Mouse (Mus musculus) mesoderm, embryonic 11.5 days (tissue): ENCODE measurements at regions not wholly inside any gene's neighbourhood (a gene's known extent, or its start where the extent isn't known, plus 50 kb on each side); places are given as distances from the start of the nearest gene placed in this dataset.

Experiments
- DNase-seq: peaks from one replicate; pipeline ENCODE4 v3.0.0-alpha.2; 2012; ENCODE audit warnings: low read depth, low spot score

GRCm38 (mm10) chr8:41648276-41648675 lies 231.4 kb upstream of the Frg1 start:
- DNase-seq: no peak

- peak; percentile 27 for DNase-seq
Observed at GRCm38 (mm10) chr8:41644626-41645025, 227.8 kb upstream of the Frg1 start.

GRCm38 (mm10) chr8:41623841-41624240 lies 207.0 kb upstream of the Frg1 start:
- DNase-seq: no peak

- DNase-seq: no peak
Observed at GRCm38 (mm10) chr8:41600255-41600654, 183.4 kb upstream of the Frg1 start.

- DNase-seq: no peak
Observed at GRCm38 (mm10) chr8:41594446-41594845, 177.6 kb upstream of the Frg1 start.

GRCm38 (mm10) chr8:41593666-41594042 lies 176.8 kb upstream of the Frg1 start:
- no peak for DNase-seq

- DNase-seq: no peak
Observed at GRCm38 (mm10) chr8:41592741-41593665, 176.1 kb upstream of the Frg1 start.

GRCm38 (mm10) chr8:41592174-41592573 lies 175.3 kb upstream of the Frg1 start:
- DNase-seq: no peak

- DNase-seq: no peak
Observed at GRCm38 (mm10) chr8:41588157-41588556, 171.3 kb upstream of the Frg1 start.

GRCm38 (mm10) chr8:41573027-41573885 lies 156.4 kb upstream of the Frg1 start:
- peak; percentile 87 for DNase-seq

GRCm38 (mm10) chr8:41570566-41570965 lies 153.7 kb upstream of the Frg1 start:
- no peak for DNase-seq

- no peak for DNase-seq
Observed at GRCm38 (mm10) chr8:41561995-41562394, 145.1 kb upstream of the Frg1 start.

- no peak for DNase-seq
Observed at GRCm38 (mm10) chr8:41556819-41557218, 139.9 kb upstream of the Frg1 start.

GRCm38 (mm10) chr8:41552747-41553534 lies 136.1 kb upstream of the Frg1 start:
- DNase-seq: no peak

- no peak for DNase-seq
Observed at GRCm38 (mm10) chr8:41551925-41552414, 135.1 kb upstream of the Frg1 start.

GRCm38 (mm10) chr8:41550095-41550420 lies 133.2 kb upstream of the Frg1 start:
- DNase-seq: no peak

- DNase-seq: no peak
Observed at GRCm38 (mm10) chr8:41549220-41550094, 132.6 kb upstream of the Frg1 start.

GRCm38 (mm10) chr8:41547730-41548368 lies 131.0 kb upstream of the Frg1 start:
- DNase-seq: no peak

- DNase-seq: no peak
Observed at GRCm38 (mm10) chr8:41532212-41532611, 115.3 kb upstream of the Frg1 start.

- no peak for DNase-seq
Observed at GRCm38 (mm10) chr8:41529581-41529980, 112.7 kb upstream of the Frg1 start.
